Mouse (Mus musculus) skeletal muscle tissue, postnatal 0 days (tissue): Measurements from ENCODE around the gene Apol10b. TPM values are rescaled to one million over a fixed set of nuclear protein-coding genes. Genes with fewer than 3 reads are reported as not detected.

Source experiments
- polyA plus RNA-seq: library from polyadenylated mRNA; unstranded; fragments of >200 nt; fragmentation: Nextera tagmentation; extraction: Ambion mirVana; gene quantifications from 2 replicates; pipeline ENCODE4 v1.2.1, GENCODE M21; 2015

Gene Apol10b
- 0.12 and 0.15 TPM in 2 replicates for polyA plus RNA-seq

DNA sequence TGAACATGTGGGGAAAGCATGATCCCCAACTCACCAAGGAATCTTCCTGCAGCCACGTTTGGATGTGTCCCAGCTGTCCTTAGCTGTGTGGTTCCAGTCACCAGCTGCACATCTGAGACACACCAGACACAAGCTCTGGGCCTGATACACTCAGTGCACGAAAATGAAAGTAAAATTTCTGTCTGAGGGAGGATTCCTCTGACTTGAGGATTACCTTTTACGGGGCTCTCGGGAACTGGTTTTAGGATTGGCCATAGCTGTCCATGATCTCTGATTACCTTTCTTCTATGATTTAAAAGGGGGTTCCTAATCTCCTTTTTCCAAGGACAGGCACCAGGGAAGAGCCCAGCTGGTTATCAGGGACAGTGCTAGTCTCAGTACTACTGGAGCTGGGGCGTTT is at the start of gene Apol10b:
TSS of gene Apol10b (minus strand) at position 165 of the 400 bp plus-strand sequence.

DNA sequence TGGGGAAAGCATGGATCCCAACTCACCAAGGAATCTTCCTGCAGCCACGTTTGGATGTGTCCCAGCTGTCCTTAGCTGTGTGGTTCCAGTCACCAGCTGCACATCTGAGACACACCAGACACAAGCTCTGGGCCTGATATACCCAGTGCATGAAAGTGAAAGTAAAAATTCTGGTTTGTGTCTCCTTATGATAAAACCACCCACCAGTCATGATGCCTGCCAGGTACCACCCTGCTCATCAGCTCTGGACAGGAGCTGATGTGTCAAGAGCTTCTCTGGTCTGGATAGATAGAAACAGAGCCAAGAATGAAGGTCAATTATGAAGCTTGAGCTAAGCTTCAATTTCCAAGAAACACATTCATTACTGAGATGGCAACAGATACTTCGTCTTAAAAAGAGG is 47.3 kb upstream of the Apol10b start, which contains the start of gene Apol11b:
TSS of gene Apol11b (minus strand) at position 111 of the 400 bp plus-strand sequence.

DNA sequence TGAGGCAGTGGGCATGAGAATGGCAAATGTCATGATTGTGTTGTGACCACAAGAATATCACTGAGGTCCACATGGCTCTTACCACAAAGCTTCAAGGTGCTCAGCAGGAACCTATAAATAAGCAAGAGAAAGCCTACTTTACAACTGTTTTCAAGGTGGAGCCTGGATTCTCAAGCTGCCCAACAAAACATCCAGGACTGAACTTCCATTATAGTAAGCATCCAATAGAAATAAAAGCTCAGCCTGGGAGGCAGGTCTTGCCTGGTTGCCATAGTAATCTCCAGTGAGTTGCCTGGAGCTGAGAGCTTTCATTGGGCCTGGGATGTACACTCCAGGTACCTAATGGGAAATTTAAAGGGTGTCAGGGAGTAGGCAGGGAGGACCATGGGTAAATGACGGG is 3.0 kb upstream of the Apol10b start, which contains the start of gene Gm36245:
TSS of gene Gm36245 (plus strand) at position 301 of the 400 bp plus-strand sequence.

DNA sequence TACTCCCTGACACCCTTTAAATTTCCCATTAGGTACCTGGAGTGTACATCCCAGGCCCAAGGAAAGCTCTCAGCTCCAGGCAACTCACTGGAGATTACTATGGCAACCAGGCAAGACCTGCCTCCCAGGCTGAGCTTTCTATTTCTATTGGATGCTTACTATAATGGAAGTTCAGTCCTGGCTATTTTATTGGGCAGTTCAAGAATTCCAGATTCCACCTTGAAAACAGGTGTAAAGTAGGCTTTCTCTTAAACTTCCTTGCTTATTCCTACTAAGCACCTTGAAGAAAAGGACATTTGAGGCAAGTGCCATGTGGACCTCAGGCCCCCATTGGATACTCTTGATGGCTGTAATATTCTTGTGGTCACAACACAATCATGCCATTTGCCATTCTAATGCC is 34.1 kb downstream of the Apol10b start, which contains the start of gene 1700025B11Rik:
TSS of gene 1700025B11Rik (minus strand) at position 101 of the 400 bp plus-strand sequence.

Other genes with a start within 250 kb of the Apol10b start
- not detected in 2 replicates for gene Apol7a, start 197.0 kb downstream of the Apol10b start, polyA plus RNA-seq
- gene Apol9a, start 185.0 kb downstream of the Apol10b start, polyA plus RNA-seq = 0.22 TPM in 1 of 2 replicates, not detected in the other
- not detected in 2 replicates for gene Apol7b, start 148.6 kb downstream of the Apol10b start, polyA plus RNA-seq
- gene Apol10a, start 119.1 kb downstream of the Apol10b start, polyA plus RNA-seq = not detected in 2 replicates
- not detected in 2 replicates for gene Apol11a, start 87.9 kb downstream of the Apol10b start, polyA plus RNA-seq
- gene Apol7c, start 62.8 kb downstream of the Apol10b start, polyA plus RNA-seq = 0.06 and 0.15 TPM in 2 replicates
- gene 1700025B11Rik, start 34.2 kb downstream of the Apol10b start, polyA plus RNA-seq = not detected in 2 replicates
- gene Gm36245, start 3.1 kb upstream of the Apol10b start, polyA plus RNA-seq = not detected in 2 replicates
- not detected in 2 replicates for gene Apol11b, start 47.2 kb upstream of the Apol10b start, polyA plus RNA-seq
- gene Apol7e, start 102.7 kb upstream of the Apol10b start, polyA plus RNA-seq = not detected in 2 replicates
- not detected in 2 replicates for gene Apol9b, start 132.9 kb upstream of the Apol10b start, polyA plus RNA-seq
- gene Apol8, start 160.9 kb upstream of the Apol10b start, polyA plus RNA-seq = not detected in 2 replicates
- gene Myh9, start 246.1 kb upstream of the Apol10b start, polyA plus RNA-seq = 15.6 and 16.8 TPM in 2 replicates